Mouse (Mus musculus): ENCODE data around the gene Gpr88. TPM values are rescaled to one million over a fixed set of nuclear protein-coding genes. Genes with fewer than 3 reads are reported as not detected.

Gene Gpr88
- polyA plus RNA-seq, 1 experiment from 2014 or later = 1.6 TPM

- Histone ChIP-seq H3K9me3 (ENCODE audit: low read length) (no peaks in the 10 kb centered on the region), H3K4me3 (ENCODE audit: low read depth, low read length) (no peak overlapping the region), H3K4me1 (ENCODE audit: insufficient read depth, low read depth, low read length) (no peaks in the 10 kb centered on the region), H3K36me3 (ENCODE audit: insufficient read depth, low read length) (no peaks in the 10 kb centered on the region), H3K27me3 (replicated peaks; ENCODE audit: insufficient read depth, low read length) (no peaks in the 10 kb centered on the region), H3K27ac (ENCODE audit: low read length) (no peak overlapping the region), H3K9ac (replicated peaks; ENCODE audit: low read depth) (no peak overlapping the region), H3K4me2 (replicated peaks; ENCODE audit: low read depth, low read length) (no peak overlapping the region)
- ATAC-seq = no peak
- no peak for DNase-seq (ENCODE audit: low spot score)
- TF ChIP-seq CTCF (IDR thresholded peaks at IDR 0.05) = no peak
- TF ChIP-seq EP300 (IDR thresholded peaks at IDR 0.05) = no peak
- 62% methylated on average over 4 of the region's 4 CpGs for WGBS
Measured at GRCm38 (mm10) chr3:116236856-116237255, 16.4 kb downstream of the Gpr88 start.

DNA sequence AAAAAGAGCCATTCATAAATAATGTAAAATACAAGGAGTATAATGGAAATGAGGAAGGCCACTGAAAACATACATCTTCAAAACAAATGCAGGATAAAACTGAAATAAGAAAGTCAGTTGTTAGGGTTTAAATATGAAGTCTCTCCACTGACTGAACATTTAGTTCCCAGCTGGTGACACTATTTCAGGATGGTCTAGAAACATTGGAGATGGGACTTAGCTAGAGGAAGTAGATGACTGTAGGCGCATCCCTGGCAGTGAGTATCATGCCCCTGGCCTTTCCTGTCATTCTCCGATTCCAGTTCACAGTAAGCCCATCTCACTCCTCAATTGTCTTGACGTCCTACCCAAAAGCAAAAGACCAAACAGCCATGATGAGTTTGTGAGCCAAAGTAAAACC is 19.8 kb downstream of the Gpr88 start:
- 83% methylated on average over 3 of the region's 3 CpGs for WGBS
- Histone ChIP-seq H3K27me3 (replicated peaks; ENCODE audit: insufficient read depth, low read length) (no peaks in the 10 kb centered on the region), H3K9me3 (ENCODE audit: low read length) (no peaks in the 10 kb centered on the region), H3K27ac (ENCODE audit: low read length) (no peak overlapping the region), H3K36me3 (ENCODE audit: insufficient read depth, low read length) (no peaks in the 10 kb centered on the region), H3K9ac (replicated peaks; ENCODE audit: low read depth) (no peak overlapping the region), H3K4me3 (ENCODE audit: low read depth, low read length) (no peak overlapping the region), H3K4me1 (ENCODE audit: insufficient read depth, low read depth, low read length) (no peaks in the 10 kb centered on the region), H3K4me2 (replicated peaks; ENCODE audit: low read depth, low read length) (no peak overlapping the region)
- ATAC-seq = no peak
- TF ChIP-seq CTCF (IDR thresholded peaks at IDR 0.05) (no peak), EP300 (IDR thresholded peaks at IDR 0.05) (no peak)
- no peak for DNase-seq (ENCODE audit: low spot score)

GRCm38 (mm10) chr3:116232763-116233162 is 20.5 kb downstream of the Gpr88 start:
- no peaks in the 10 kb centered on the region for H3K27me3 ChIP-seq (replicated peaks; ENCODE audit: insufficient read depth, low read length)
- ATAC-seq (no peak), DNase-seq (ENCODE audit: low spot score) (no peak)
- H3K9ac ChIP-seq (replicated peaks; ENCODE audit: low read depth) = no peak overlapping the region
- no peaks in the 10 kb centered on the region for H3K4me1 ChIP-seq (ENCODE audit: insufficient read depth, low read depth, low read length)
- TF ChIP-seq CTCF (IDR thresholded peaks at IDR 0.05) (no peak), EP300 (IDR thresholded peaks at IDR 0.05) (no peak)
- H3K4me3 ChIP-seq (ENCODE audit: low read depth, low read length) = no peak overlapping the region
- WGBS = 80% methylated on average over 5 of the region's 5 CpGs
- H3K27ac ChIP-seq (ENCODE audit: low read length) = no peak overlapping the region
- H3K36me3 ChIP-seq (ENCODE audit: insufficient read depth, low read length) = no peaks in the 10 kb centered on the region
- H3K9me3 ChIP-seq (ENCODE audit: low read length) = no peaks in the 10 kb centered on the region
- no peak overlapping the region for H3K4me2 ChIP-seq (replicated peaks; ENCODE audit: low read depth, low read length)

DNA sequence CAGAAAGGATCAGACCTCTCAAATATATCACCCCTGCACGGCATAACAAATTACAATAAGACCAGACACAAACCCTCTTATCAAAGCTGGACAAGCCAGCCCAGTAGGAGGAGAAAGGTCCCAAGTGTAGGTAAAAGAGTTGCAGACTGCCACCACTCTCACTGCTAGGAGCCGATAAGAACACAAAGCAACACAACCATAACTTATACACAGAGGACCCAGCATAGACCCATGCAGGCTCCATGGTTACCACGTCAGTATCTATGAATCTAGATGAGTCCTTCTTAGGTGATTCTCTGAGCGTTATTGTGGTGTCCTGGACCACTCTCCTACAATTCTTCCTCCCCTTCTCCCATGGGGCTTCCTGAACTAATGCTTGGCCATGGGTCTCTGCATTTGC is 24.0 kb downstream of the Gpr88 start:
- Histone ChIP-seq H3K4me1 (ENCODE audit: insufficient read depth, low read depth, low read length) (no peaks in the 10 kb centered on the region), H3K4me3 (ENCODE audit: low read depth, low read length) (no peak overlapping the region), H3K36me3 (ENCODE audit: insufficient read depth, low read length) (no peaks in the 10 kb centered on the region), H3K9ac (replicated peaks; ENCODE audit: low read depth) (no peak overlapping the region), H3K4me2 (replicated peaks; ENCODE audit: low read depth, low read length) (no peak overlapping the region), H3K27ac (ENCODE audit: low read length) (no peak overlapping the region), H3K27me3 (replicated peaks; ENCODE audit: insufficient read depth, low read length) (no peaks in the 10 kb centered on the region), H3K9me3 (ENCODE audit: low read length) (no peaks in the 10 kb centered on the region)
- DNase-seq (ENCODE audit: low spot score) = no peak
- ATAC-seq = no peak
- WGBS = 77% methylated on average over 4 of the region's 4 CpGs
- TF ChIP-seq CTCF (IDR thresholded peaks at IDR 0.05) (no peak), EP300 (IDR thresholded peaks at IDR 0.05) (no peak)

DNA sequence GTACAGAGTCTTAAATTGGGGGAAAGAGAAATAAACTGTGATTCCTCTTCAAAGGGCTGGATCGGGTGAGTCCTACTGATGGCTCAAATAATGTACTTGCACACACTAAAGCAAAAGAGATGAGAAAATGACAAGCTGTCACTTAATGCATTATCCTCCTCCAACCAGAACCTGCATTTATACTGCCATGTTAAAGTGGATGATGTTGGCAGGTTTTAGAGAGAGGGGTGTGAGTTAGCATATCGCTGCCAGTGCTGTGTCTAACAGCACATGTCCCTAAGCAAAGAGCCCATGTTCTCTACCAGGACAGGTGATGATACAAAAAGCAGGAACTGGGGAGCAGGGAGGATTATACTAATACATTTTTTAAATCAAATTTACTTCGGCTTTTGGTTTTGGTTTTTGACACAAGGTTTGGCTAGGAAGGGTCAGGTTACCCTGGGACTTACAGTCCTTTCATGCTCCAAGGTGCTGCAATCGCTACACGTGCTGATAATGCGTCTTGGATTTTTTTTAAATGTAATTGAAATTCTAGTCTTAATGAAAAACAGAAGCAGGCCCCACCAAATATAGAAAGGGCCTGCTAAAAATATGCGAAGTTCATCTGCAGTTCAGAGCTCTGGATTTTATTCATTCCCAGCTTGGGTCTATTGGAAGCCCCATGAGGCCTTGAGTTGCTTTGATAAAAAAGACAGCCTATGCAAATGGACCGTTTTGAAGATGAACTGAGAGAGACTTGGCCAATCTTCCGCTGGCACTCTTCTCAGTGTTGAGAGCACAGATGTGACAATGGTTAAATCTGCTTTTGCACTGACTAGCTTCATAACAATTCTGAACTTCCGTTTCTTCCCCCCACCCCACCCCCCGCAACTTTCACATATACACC is 24.7 kb downstream of the Gpr88 start:
- Histone ChIP-seq H3K27ac (ENCODE audit: low read length) (no peak overlapping the region), H3K4me2 (replicated peaks; ENCODE audit: low read depth, low read length) (no peak overlapping the region), H3K36me3 (ENCODE audit: insufficient read depth, low read length) (no peaks in the 10 kb centered on the region), H3K9ac (replicated peaks; ENCODE audit: low read depth) (no peak overlapping the region), H3K27me3 (replicated peaks; ENCODE audit: insufficient read depth, low read length) (no peaks in the 10 kb centered on the region), H3K9me3 (ENCODE audit: low read length) (no peaks in the 10 kb centered on the region), H3K4me1 (ENCODE audit: insufficient read depth, low read depth, low read length) (no peaks in the 10 kb centered on the region), H3K4me3 (ENCODE audit: low read depth, low read length) (no peak overlapping the region)
- TF ChIP-seq CTCF (IDR thresholded peaks at IDR 0.05) = no peak
- no peak for TF ChIP-seq EP300 (IDR thresholded peaks at IDR 0.05)
- DNase-seq (ENCODE audit: low spot score) = no peak
- 64% methylated on average over 11 of the region's 11 CpGs for WGBS
- ATAC-seq = no peak

DNA sequence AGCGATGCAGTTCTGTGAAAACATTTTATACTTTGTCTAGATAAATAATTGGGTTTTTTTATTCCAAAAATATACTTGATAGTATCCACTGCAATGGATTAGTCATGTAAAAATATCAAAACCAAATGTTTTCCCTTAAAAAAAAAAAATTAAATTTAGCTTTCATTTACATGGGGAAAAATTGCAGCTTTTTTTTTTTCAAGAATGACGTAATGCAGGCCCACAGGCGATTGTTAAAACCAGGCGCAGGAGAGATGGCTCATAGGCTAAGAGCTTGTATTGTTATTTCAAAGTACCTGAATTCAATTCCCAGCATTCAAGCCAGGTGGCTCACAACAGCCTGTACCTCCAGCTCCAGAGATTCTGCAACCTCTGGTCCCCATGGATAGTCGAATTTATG is 25.9 kb downstream of the Gpr88 start:
- H3K27me3 ChIP-seq (replicated peaks; ENCODE audit: insufficient read depth, low read length) = 0 out of 2 replicates have a peak, but pooled peaks cover 4% of the 10 kb centered on the region
- H3K9me3 ChIP-seq (ENCODE audit: low read length) = no peaks in the 10 kb centered on the region
- H3K4me1 ChIP-seq (ENCODE audit: insufficient read depth, low read depth, low read length) = no peaks in the 10 kb centered on the region
- DNase-seq (ENCODE audit: low spot score) = no peak
- no peak overlapping the region for H3K9ac ChIP-seq (replicated peaks; ENCODE audit: low read depth)
- no peak overlapping the region for H3K4me2 ChIP-seq (replicated peaks; ENCODE audit: low read depth, low read length)
- 73% methylated on average over 5 of the region's 5 CpGs for WGBS
- TF ChIP-seq EP300 (IDR thresholded peaks at IDR 0.05) (no peak), CTCF (IDR thresholded peaks at IDR 0.05) (no peak)
- no peak overlapping the region for H3K27ac ChIP-seq (ENCODE audit: low read length)
- ATAC-seq = no peak
- no peaks in the 10 kb centered on the region for H3K36me3 ChIP-seq (ENCODE audit: insufficient read depth, low read length)
- no peak overlapping the region for H3K4me3 ChIP-seq (ENCODE audit: low read depth, low read length)
